11 mouse cellular contexts compared by ENCODE assay signal in genomic region chr5:12583293-12583834, GRCm38 (mm10).
DNase-seq lines count a peak whose midpoint lies in the region; ATAC-seq and TF ChIP-seq lines count a peak whose summit lies in the region.
"Had no signal": no experiment of that assay in that cellular context is flagged by ENCODE, and none has a peak within 500 bp of the region (broad histone marks: within the 10 kb centered on the region; RNA-seq: fewer than 3 reads in every experiment).

No protein-coding gene starts in this region.

- no peaks in the 10 kb centered on the region for H3K9me3 ChIP-seq in lung, embryonic 15.5 days
- H3K9me3 ChIP-seq in embryonic facial prominence, embryonic 11.5 days (replicated peaks; ENCODE audit: control insufficient read depth, low read length): no peaks in the 10 kb centered on the region
- no peaks in the 10 kb centered on the region for H3K9me3 ChIP-seq in limb, embryonic 14.5 days (ENCODE audit: control insufficient read depth, low read length)

- no peak overlapping the region for H3K9ac ChIP-seq in lung, embryonic 15.5 days
- no peak overlapping the region for H3K9ac ChIP-seq in embryonic facial prominence, embryonic 11.5 days (replicated peaks; ENCODE audit: low read length)
- no peak overlapping the region for H3K9ac ChIP-seq in limb, embryonic 14.5 days (ENCODE audit: low read depth, low read length, severe bottlenecking)

- no peaks in the 10 kb centered on the region for H3K36me3 ChIP-seq in lung, embryonic 15.5 days
- H3K36me3 ChIP-seq in embryonic facial prominence, embryonic 11.5 days (replicated peaks; ENCODE audit: control insufficient read depth, insufficient read depth, low read depth, low read length): no peaks in the 10 kb centered on the region
- H3K36me3 ChIP-seq in limb, embryonic 14.5 days (ENCODE audit: control insufficient read depth, insufficient read depth, low read length): 0 out of 2 replicates have a peak, but pooled peaks cover 6% of the 10 kb centered on the region

- 45% methylated on average over 3 of the region's 3 CpGs for whole genome bisulfite sequencing in lung, embryonic 15.5 days
- WGBS in embryonic facial prominence, embryonic 11.5 days: 41% methylated on average over 3 of the region's 3 CpGs
- 36% methylated on average over 3 of the region's 3 CpGs for WGBS in limb, embryonic 14.5 days

- peak; percentile 41 for DNase-seq in embryo, embryonic 10 days (ENCODE audit: low spot score)
- no peak for DNase-seq in embryo, embryonic 10.5 days (ENCODE audit: low spot score)
- DNase-seq in lung, postnatal 14 days: no peak
- peak; percentile 26 for DNase-seq in embryonic facial prominence, embryonic 11.5 days (ENCODE audit: low spot score)
- DNase-seq in limb, embryonic 14.5 days (ENCODE audit: low spot score): peak; percentile 61
- DNase-seq in cerebellum, postnatal 14 days: no peak
- DNase-seq in layer of hippocampus, postnatal 25 days (ENCODE audit: extremely low spot score in 1 of 2, low spot score in 1 of 2): no peak
- DNase-seq: heart, postnatal 4 days; lung, adult 2 months; thymus, adult 2 months had no signal

- peak; percentile 62; the same call in 1 of the 2 replicates for ATAC-seq in lung, embryonic 15.5 days (ENCODE audit: borderline replicate concordance, extremely low read depth, low FRiP score, low TSS enrichment)
- ATAC-seq in embryonic facial prominence, embryonic 11.5 days (replicated peaks; ENCODE audit: insufficient number of reproducible peaks, low FRiP score, low TSS enrichment, low read depth): no peak
- peak; percentile 44; the same call in 1 of the 2 replicates for ATAC-seq in limb, embryonic 14.5 days (ENCODE audit: low FRiP score, low read depth)

- H3K27ac ChIP-seq in lung, embryonic 15.5 days: no peak overlapping the region
- H3K27ac ChIP-seq in embryonic facial prominence, embryonic 11.5 days (replicated peaks; ENCODE audit: low read depth, low read length): no peak overlapping the region
- H3K27ac ChIP-seq in limb, embryonic 14.5 days (replicated peaks; ENCODE audit: low read depth, low read length): no peak overlapping the region

- H3K4me1 ChIP-seq in lung, embryonic 15.5 days: peaks cover 4% of the 10 kb centered on the region
- H3K4me1 ChIP-seq in embryonic facial prominence, embryonic 11.5 days (ENCODE audit: control insufficient read depth, insufficient read depth, low read length): no peaks in the 10 kb centered on the region
- no peaks in the 10 kb centered on the region for H3K4me1 ChIP-seq in limb, embryonic 14.5 days (ENCODE audit: control insufficient read depth, insufficient read depth, low read length)

- H3K27me3 ChIP-seq in lung, embryonic 15.5 days: no peaks in the 10 kb centered on the region
- H3K27me3 ChIP-seq in embryonic facial prominence, embryonic 11.5 days (ENCODE audit: control insufficient read depth, insufficient read depth, low read length): no peaks in the 10 kb centered on the region
- H3K27me3 ChIP-seq in limb, embryonic 14.5 days (ENCODE audit: control insufficient read depth, insufficient read depth, low read length): no peaks in the 10 kb centered on the region

- H3K4me2 ChIP-seq in lung, embryonic 15.5 days: no peak overlapping the region
- H3K4me2 ChIP-seq in embryonic facial prominence, embryonic 11.5 days (ENCODE audit: low read depth, low read length): no peak overlapping the region
- no peak overlapping the region for H3K4me2 ChIP-seq in limb, embryonic 14.5 days (replicated peaks; ENCODE audit: low read depth, low read length, severe bottlenecking)

- no peak for TF ChIP-seq POLR2A in limb, embryonic 14.5 days (IDR thresholded peaks at IDR 0.05; ENCODE audit: borderline replicate concordance, extremely low read depth, insufficient read depth, insufficient read length)

- H3K4me3 ChIP-seq in lung, embryonic 15.5 days: no peak overlapping the region
- no peak overlapping the region for H3K4me3 ChIP-seq in embryonic facial prominence, embryonic 11.5 days (ENCODE audit: low read depth, low read length)
- H3K4me3 ChIP-seq in limb, embryonic 14.5 days (replicated peaks; ENCODE audit: low read length): no peak overlapping the region

Comparison
In these comparisons a context has a peak if more than half of its experiments do, and no peak if none do; other contexts are left out.
1. DNase-seq: peak in embryo, embryonic 10 days (single experiment), embryonic facial prominence, embryonic 11.5 days (single experiment) and limb, embryonic 14.5 days (single experiment); none in embryo, embryonic 10.5 days (single experiment), lung, postnatal 14 days (single experiment), cerebellum, postnatal 14 days (0 of 2) and layer of hippocampus, postnatal 25 days (0 of 2).